18 mouse cellular contexts compared by ENCODE assay signal in genomic region chr14:33707661-33708297, GRCm38 (mm10).
DNase-seq lines count a peak whose midpoint lies in the region; ATAC-seq and TF ChIP-seq lines count a peak whose summit lies in the region.
"Had no signal": no experiment of that assay in that cellular context is flagged by ENCODE, and none has a peak within 500 bp of the region (broad histone marks: within the 10 kb centered on the region; RNA-seq: fewer than 3 reads in every experiment).

No protein-coding gene starts in this region.

- no peak for TF ChIP-seq POLR2A in limb, embryonic 14.5 days (IDR thresholded peaks at IDR 0.05; ENCODE audit: borderline replicate concordance, extremely low read depth, insufficient read depth, insufficient read length)

- H3K4me3 ChIP-seq in kidney, embryonic 15.5 days (replicated peaks): no peak overlapping the region
- H3K4me3 ChIP-seq in embryonic facial prominence, embryonic 13.5 days: no peak overlapping the region
- H3K4me3 ChIP-seq in limb, embryonic 14.5 days (replicated peaks; ENCODE audit: low read length): no peak overlapping the region

- H3K4me1 ChIP-seq in kidney, embryonic 15.5 days: peaks cover 6% of the 10 kb centered on the region; the same call in 1 of the 2 replicates
- peaks cover 8% of the 10 kb centered on the region for H3K4me1 ChIP-seq in embryonic facial prominence, embryonic 13.5 days
- H3K4me1 ChIP-seq in limb, embryonic 14.5 days (ENCODE audit: control insufficient read depth, insufficient read depth, low read length): peaks cover 18% of the 10 kb centered on the region

- no peaks in the 10 kb centered on the region for H3K9me3 ChIP-seq in kidney, embryonic 15.5 days (replicated peaks)
- 0 out of 2 replicates have a peak, but pooled peaks cover 2% of the 10 kb centered on the region for H3K9me3 ChIP-seq in embryonic facial prominence, embryonic 13.5 days
- H3K9me3 ChIP-seq in limb, embryonic 14.5 days (ENCODE audit: control insufficient read depth, low read length): no peaks in the 10 kb centered on the region

- H3K27me3 ChIP-seq in kidney, embryonic 15.5 days: no peaks in the 10 kb centered on the region
- no peaks in the 10 kb centered on the region for H3K27me3 ChIP-seq in embryonic facial prominence, embryonic 13.5 days
- no peaks in the 10 kb centered on the region for H3K27me3 ChIP-seq in limb, embryonic 14.5 days (ENCODE audit: control insufficient read depth, insufficient read depth, low read length)
- H3K27me3 ChIP-seq: CH12.LX had no signal

- H3K4me2 ChIP-seq in kidney, embryonic 15.5 days: no peak overlapping the region
- H3K4me2 ChIP-seq in embryonic facial prominence, embryonic 13.5 days: no peak overlapping the region
- no peak overlapping the region for H3K4me2 ChIP-seq in limb, embryonic 14.5 days (replicated peaks; ENCODE audit: low read depth, low read length, severe bottlenecking)

- DNase-seq in embryo, embryonic 10 days (ENCODE audit: low spot score): peak; percentile 44
- DNase-seq in embryo, embryonic 9.5 days (ENCODE audit: extremely low spot score): no peak
- DNase-seq in kidney, postnatal 10 days: no peak
- DNase-seq in limb, embryonic 14.5 days (ENCODE audit: low spot score): peak; percentile 32
- no peak for DNase-seq in gastrocnemius, postnatal 4 days (ENCODE audit: low spot score in 2 of 2)
- no peak for DNase-seq in frontal cortex, adult 2 months (ENCODE audit: extremely low spot score in 1 of 2, low spot score in 1 of 2)
- DNase-seq: cerebellum, postnatal 25 days; heart, postnatal 36 days; kidney, adult 9 months; layer of hippocampus, adult 9-11 months; liver, postnatal 0 days; right cerebral cortex, adult 18-20 months; thymus, postnatal 4 days had no signal

- H3K36me3 ChIP-seq in kidney, embryonic 15.5 days: no peaks in the 10 kb centered on the region
- no peaks in the 10 kb centered on the region for H3K36me3 ChIP-seq in embryonic facial prominence, embryonic 13.5 days
- H3K36me3 ChIP-seq in limb, embryonic 14.5 days (ENCODE audit: control insufficient read depth, insufficient read depth, low read length): no peaks in the 10 kb centered on the region

- WGBS in kidney, embryonic 15.5 days: 19% methylated on average over 6 of the region's 6 CpGs
- 33% methylated on average over 6 of the region's 6 CpGs for WGBS in embryonic facial prominence, embryonic 13.5 days
- WGBS in limb, embryonic 14.5 days: 20% methylated on average over 6 of the region's 6 CpGs

- peak; percentile 73 for ATAC-seq in kidney, embryonic 15.5 days (replicated peaks; ENCODE audit: low FRiP score)
- peak; percentile 60; the same call in 1 of the 2 replicates for ATAC-seq in embryonic facial prominence, embryonic 13.5 days (ENCODE audit: insufficient number of reproducible peaks, insufficient read depth, low FRiP score, low TSS enrichment, low read depth)
- peak; percentile 76 for ATAC-seq in limb, embryonic 14.5 days (ENCODE audit: low FRiP score, low read depth)
- ATAC-seq: activated CD4-positive, CD25-positive, alpha-beta regulatory T cell, adult 4 months; liver, postnatal 0 days had no signal

- H3K27ac ChIP-seq in kidney, embryonic 15.5 days: no peak overlapping the region
- no peak overlapping the region; the same call in 1 of the 2 replicates for H3K27ac ChIP-seq in embryonic facial prominence, embryonic 13.5 days
- H3K27ac ChIP-seq in limb, embryonic 14.5 days (replicated peaks; ENCODE audit: low read depth, low read length): no peak overlapping the region
- H3K27ac ChIP-seq: stomach, postnatal 0 days had no signal

- no peak overlapping the region for H3K9ac ChIP-seq in kidney, embryonic 15.5 days
- H3K9ac ChIP-seq in embryonic facial prominence, embryonic 13.5 days: no peak overlapping the region
- H3K9ac ChIP-seq in limb, embryonic 14.5 days (ENCODE audit: low read depth, low read length, severe bottlenecking): no peak overlapping the region
- H3K9ac ChIP-seq: liver, postnatal 0 days had no signal

Comparison
In these comparisons a context has a peak if more than half of its experiments do, and no peak if none do; other contexts are left out.
1. DNase-seq: peak in embryo, embryonic 10 days (single experiment) and limb, embryonic 14.5 days (single experiment); none in embryo, embryonic 9.5 days (single experiment), kidney, postnatal 10 days (single experiment), gastrocnemius, postnatal 4 days (0 of 2) and frontal cortex, adult 2 months (0 of 2).
2. Peak in every context shown above with its lines, with median percentiles within 50 percentile points of each other: ATAC-seq.